Mouse (Mus musculus) CD4-positive helper T cell, adult 2 months (primary cell): ENCODE measurements around the gene Apoc2.

ENCODE experiments used
- DNase-seq: peaks from one replicate; pipeline ENCODE4 v3.0.0-alpha.2; 2012; ENCODE audit warnings: low read depth, missing footprints, low spot score

Apoc2 gene

DNA sequence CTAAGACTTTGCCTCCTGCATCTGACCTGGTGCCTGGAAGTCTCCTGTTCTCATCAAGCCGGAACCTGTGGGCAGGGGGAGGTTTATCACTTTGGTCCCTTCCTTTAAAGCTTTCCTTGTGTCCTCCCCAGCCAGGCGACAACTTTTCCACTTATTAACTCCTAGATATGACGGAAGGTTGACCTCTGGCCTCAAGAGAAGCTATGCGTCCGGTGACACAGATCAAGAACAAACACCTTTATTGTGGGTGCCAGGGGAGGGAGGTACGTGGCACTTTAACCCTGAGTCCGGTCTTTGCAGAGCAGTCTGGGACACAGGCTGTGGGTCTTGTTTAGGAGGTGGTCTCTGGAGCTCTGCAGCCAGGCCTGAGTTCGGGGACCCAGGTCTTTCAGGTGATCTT, at the start of gene Apoc2:
TSS of gene Apoc2 (minus strand) at position 70 of the 400 bp plus-strand sequence.
- no peak for DNase-seq

DNA sequence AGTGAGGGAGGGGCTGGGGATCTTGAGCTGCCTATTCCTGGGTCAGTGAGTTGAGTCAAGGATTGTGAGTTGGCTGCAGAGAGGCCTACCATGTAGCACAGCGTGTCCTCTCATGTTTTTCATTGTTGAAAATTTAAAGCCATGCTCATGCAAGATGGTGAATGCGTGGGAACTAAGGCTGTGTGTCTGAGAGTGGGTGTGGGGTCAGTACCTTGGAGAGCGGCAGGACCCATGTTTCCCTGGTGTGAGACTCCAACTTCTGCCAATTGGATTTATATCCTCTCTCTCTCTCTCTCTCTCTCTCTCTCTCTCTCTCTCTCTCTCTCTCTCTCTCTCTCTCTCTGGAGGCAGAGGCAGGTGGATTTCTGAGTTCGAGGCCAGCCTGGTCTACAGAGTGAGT, 48.8 kb upstream of the Apoc2 start:
- DNase-seq: no peak

GRCm38 (mm10) chr7:19724167-19724566, 46.4 kb upstream of the Apoc2 start:
- no peak for DNase-seq

GRCm38 (mm10) chr7:19722754-19723195, 45.0 kb upstream of the Apoc2 start:
- DNase-seq: no peak

GRCm38 (mm10) chr7:19719200-19719599, 41.5 kb upstream of the Apoc2 start:
- no peak for DNase-seq

DNA sequence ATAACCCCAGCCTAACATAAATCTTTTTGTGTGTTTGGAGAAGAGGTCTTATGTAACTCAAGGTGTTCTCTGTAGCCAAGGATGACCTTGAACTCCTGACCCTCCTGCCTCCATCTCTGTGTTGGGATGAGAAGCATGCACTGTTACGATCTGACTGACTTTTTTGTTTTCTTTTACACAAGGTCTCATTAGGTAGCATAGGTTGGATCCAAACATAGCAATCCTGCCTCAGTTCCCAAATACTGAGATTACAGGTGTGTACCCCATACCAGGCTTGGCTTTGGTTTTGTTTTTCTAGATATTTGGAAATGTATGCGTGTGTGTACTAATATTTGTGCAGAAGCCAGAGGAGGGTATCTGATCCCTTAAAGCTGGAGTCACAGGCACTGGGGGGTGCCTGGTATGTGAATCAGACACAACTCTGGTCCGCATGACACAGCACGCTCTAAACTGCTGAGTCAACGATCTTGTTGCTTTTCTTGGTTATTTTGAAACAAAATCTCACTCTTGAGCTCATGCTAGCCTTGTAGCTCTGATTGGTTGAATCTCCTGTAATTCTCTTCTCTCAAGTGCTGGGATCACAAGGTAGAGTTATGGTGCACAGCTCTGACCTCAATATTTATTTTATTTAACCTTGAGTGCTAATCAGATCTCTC, 40.7 kb upstream of the Apoc2 start:
- no peak for DNase-seq

DNA sequence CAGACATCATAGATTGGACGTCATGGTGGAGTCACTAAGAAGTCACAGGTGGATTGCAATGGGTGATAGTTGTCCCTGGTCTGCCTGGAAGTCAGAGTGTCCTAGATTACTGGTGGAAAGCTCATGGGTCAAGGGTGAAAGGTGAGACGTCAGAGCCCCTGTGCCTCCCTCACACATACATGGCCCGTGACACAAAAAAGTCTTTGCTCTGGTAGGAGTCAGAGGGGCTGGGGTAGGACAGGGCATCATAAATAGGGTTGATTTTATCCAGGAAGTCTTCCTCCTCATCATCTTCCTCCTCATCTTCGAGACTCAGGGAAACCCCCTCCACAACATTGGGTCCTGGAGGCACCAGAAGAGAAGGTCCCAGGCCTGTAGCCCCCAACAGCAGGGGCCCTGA, 39.6 kb upstream of the Apoc2 start:
- DNase-seq: no peak

DNA sequence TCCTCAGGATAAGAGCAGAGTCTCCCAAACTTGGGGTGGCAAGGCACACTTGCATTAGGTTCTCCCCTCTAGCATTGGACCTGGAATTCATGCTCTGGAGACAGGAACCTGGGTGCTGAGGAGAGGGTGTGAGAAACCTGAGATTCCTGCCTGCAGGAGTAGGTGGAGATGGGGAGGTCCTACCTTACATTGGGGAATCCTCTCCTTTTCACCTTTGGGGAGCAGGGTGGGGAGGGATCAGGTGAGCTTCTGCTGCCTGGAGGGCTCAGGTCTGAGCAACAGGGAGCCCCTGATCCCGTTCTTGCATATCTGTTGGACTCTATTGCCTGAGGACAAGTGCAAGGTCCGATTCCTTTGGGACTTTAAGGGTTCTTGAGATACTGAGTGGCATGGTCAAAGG, 39.1 kb upstream of the Apoc2 start:
- DNase-seq: no peak

DNA sequence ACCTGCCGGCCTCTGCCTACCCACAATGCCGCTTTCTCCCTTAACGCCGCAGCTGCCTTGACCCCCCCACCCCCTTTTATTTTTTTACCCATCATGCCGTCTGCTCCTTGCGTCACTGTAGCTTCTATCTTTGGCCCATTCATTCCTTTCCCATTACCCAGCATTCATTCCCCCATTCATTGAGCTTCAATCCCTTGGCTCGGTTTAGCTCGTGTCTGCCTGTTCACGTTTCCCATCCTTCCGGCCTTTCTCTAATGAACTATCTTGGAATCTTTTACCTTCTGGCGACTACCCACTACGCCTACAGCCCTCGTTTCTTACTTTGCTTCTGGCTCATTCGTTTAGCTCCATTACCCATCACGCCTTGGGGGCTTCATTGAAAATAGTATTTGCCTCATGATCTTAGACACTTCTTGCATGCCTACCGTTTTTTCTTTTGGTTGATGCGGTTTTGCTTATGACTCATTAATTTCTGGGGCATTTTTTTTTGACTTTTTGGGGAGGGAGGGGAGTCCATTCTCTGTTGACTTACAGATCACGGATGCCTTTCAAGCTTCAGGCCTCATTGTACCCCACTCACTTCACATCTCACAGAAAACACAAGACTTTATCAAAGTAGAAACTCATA, 38.4 kb upstream of the Apoc2 start:
- no peak for DNase-seq

DNA sequence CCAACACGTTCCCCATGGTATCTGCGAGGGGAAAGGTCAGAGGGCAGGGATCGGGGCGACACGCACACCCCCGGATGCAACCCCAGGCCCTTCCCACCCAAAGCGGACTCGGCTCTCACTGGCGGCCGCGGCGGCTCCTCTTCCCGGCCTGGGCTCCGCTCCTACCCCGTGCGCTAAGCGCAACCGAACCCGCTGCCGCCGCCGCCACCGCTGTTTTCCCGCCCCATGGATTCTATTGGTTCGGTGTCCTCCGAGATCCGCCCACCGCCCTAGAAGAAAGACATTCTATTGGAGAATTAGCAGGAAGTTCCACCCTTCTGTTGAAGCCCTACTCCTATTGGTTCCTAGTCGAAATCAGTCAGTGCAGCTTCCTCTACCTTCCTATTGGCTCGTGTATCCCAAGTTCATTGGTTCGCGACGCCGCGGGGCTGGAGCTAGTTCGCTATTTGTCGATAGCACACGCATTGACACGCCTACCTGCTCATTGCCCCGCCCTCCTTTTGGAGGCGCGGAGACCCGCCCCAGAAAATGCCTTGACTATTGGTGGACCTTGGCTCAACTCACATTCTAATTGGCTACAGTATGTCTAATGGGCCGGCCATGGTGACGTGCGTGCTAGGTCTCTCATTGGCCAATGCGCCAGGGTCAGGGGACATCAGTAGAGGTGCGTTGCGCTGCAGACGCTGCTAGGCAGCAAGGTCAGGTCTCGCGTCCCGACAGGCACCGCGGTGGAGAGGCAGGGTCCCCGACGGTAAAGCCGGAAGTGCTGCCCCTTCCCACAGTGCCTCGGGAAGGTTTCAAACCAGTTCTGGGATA, 37.7 kb upstream of the Apoc2 start, which contains the start of gene Tomm40:
TSS of gene Tomm40 (minus strand) at position 200 of the 816 bp plus-strand sequence.
- peak; percentile 100 for DNase-seq

DNA sequence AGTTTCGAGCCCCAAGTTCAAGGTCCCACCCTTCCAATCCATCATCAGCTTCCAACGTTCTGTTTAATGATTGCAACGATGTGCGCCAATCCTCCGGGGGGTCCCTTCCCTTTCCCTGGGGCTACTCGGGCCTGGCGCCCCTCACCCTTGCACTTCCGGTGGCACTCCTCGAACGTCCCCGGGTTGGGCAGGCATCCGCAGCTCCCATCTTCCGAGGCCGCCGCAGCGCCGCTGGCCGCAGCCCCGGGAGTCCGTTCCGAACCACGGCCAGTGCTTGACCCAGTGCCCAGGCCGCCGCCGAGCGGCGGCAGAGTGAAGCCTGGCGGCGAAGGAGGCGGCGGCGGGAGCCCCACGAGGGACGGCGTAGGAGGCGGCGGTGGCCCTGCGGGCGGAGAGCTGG, 37.1 kb upstream of the Apoc2 start:
- no peak for DNase-seq

DNA sequence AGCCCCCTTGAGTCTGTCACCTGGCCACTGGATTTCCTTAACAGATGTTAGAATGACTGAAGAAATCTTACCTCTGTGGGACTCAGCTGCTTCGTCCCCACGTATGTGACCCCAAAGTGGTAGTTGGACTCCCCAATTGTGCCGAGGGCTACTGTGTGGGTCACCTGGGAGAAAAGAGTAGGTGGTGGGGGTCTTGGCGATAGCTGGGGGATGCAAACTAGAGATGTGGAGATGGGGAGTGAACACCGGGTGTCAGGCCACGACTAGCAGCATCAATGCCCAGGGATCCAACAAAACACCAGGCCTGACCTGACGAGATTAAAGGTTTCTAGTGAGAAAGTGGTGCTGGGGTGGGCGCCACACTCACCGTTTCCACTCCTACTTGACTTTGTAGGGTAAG, 35.9 kb upstream of the Apoc2 start:
- DNase-seq: no peak

DNA sequence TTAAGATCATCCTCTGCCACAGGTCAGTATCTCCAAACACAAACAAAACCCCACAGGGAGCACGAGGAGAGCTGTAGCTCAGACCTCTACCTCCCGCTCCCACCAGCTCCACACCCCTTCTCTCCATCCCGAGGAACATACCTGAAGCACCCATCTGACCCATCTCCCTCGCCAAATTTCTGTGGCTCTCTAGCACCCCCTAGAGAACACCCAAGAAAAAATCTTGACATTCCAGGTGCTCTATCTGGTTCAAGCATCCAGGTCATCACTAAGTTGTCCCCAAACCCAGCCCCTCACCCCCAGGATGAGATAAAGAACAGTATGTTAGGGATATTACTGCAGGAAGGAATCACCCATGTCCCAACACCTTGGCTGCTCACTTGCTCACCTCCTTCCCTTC, 35.5 kb upstream of the Apoc2 start:
- DNase-seq: peak; percentile 44

GRCm38 (mm10) chr7:19712414-19712813, 34.7 kb upstream of the Apoc2 start:
- no peak for DNase-seq

GRCm38 (mm10) chr7:19710650-19711049, 32.9 kb upstream of the Apoc2 start:
- no peak for DNase-seq

GRCm38 (mm10) chr7:19705271-19705670, 27.5 kb upstream of the Apoc2 start:
- DNase-seq: no peak

DNA sequence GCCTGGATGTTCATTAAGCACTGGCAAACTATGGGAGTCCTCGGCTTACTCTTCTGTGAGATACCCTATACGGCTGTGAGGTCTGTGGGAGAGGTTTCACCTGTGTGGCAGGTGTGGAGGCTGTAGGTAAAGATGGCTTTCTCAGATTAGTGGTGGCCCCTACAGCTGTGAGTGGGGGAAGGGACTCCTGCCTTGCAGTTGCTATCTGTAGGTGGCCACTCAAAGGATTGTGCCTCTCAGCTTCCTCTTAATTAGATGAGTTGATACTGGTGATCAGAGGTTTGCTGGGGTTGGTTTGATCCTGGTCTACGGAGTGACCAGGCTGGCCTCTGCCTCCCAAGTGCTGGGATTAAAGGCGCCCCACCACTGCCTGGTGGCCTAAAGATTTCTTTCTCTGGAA, 26.7 kb upstream of the Apoc2 start:
- no peak for DNase-seq

DNA sequence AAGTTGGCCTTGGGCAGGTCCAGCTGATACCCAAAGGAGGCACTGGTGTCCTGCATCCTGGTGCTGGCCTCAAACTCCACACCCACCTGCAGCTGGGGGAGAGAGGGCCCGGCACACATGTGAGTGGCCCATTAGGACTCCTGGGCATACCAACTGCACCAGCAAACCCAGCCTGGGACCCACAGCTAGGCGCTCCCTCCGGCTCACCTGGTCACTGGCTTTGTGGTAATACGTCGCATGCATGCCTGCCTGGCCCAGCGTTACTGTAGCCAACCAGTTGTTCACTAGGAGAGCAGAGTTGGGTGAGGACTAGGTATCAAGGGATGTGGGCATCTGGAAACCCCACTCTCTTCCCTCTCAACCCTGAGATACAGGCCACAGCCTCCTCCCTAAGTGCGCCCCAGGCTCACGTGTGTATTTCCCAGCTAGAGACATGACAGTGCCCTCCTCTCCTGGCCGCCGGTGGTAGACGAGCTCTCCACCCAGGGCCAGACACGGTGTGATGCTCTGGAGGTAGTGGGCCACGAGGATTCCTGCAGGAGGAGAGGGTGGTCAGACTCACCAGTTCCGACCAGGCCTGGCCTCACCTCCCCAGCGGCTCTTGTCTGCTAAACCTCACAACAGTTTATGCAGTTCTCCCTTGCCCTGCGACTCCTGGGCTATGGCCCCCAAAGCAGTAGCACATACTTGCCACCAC, 25.3 kb upstream of the Apoc2 start:
- DNase-seq: no peak

- DNase-seq: no peak
Measured at GRCm38 (mm10) chr7:19701069-19701761, 23.5 kb upstream of the Apoc2 start.

GRCm38 (mm10) chr7:19700299-19701068, 22.7 kb upstream of the Apoc2 start:
- no peak for DNase-seq

DNA sequence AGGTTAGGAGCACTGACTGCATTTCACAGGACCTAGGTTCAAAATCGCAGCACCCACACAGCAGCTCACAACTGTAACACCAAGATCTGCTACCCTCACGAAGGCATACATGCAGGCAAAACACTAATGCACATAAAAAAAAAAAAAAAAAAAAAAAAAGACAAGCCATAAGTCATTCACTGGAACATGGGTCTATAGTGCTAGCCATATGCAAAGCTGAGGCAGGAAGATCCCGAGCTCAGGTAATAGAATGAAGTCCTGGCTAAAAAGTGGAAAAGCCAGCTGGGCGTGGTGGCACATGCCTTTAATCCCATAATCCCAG, 22.0 kb upstream of the Apoc2 start:
- no peak for DNase-seq
